Mouse (Mus musculus) limb, embryonic 13.5 days (tissue): ENCODE data around the gene Tmem178b. TPM values are rescaled to one million over a fixed set of nuclear protein-coding genes. Genes with fewer than 3 reads are reported as not detected.

Source experiments
- ATAC-seq: fragments of 200-750 bp; cut with Nextera tagmentation; 2 replicates; pipeline ENCODE4 v1.8.0; 2017; ENCODE audit warnings: low read depth, moderate number of reproducible peaks, moderate TSS enrichment; ENCODE audit not compliant: low FRiP score
- H3K27ac ChIP-seq: fragments of 300-500 bp; sonication (generic); 2 replicates; pipeline ENCODE4 v1.5.1; 2015; ENCODE audit warnings: inconsistent platforms, mild to moderate bottlenecking, moderate library complexity
- H3K27me3 ChIP-seq: fragments of 300-500 bp; sonication (generic); 2 replicates; pipeline ENCODE4 v1.6.1; 2015; ENCODE audit warnings: mild to moderate bottlenecking, inconsistent platforms
- H3K36me3 ChIP-seq: fragments of 300-500 bp; sonication (generic); 2 replicates; pipeline ENCODE4 v1.6.1; 2015; ENCODE audit warnings: inconsistent platforms, mild to moderate bottlenecking, moderate library complexity
- H3K4me1 ChIP-seq: fragments of 300-500 bp; sonication (generic); 2 replicates; pipeline ENCODE4 v1.6.1; 2015; ENCODE audit warnings: inconsistent platforms
- H3K4me2 ChIP-seq: fragments of 300-500 bp; sonication (generic); replicated peaks from 2 replicates; pipeline ENCODE4 v1.6.1; 2015; ENCODE audit warnings: inconsistent platforms, mild to moderate bottlenecking, moderate library complexity
- H3K4me3 ChIP-seq: fragments of 300-500 bp; sonication (generic); 2 replicates; pipeline ENCODE4 v1.5.1; 2015; ENCODE audit warnings: moderate library complexity, mild to moderate bottlenecking, inconsistent platforms
- H3K9ac ChIP-seq: fragments of 300-500 bp; sonication (generic); 2 replicates; pipeline ENCODE4 v1.6.1; 2015; ENCODE audit warnings: mild to moderate bottlenecking, inconsistent platforms
- H3K9me3 ChIP-seq: fragments of 300-500 bp; sonication (generic); 2 replicates; pipeline ENCODE4 v1.6.1; 2016; ENCODE audit warnings: inconsistent platforms
- WGBS: fragments of 180-500 bp; shearing (Covaris S2); methylation state at CpG from one replicate; pipeline ENCODE4 v1.1.7; 2015; 5-methylcytosine and 5-hydroxymethylcytosine counted together
- polyA plus RNA-seq: library from polyadenylated mRNA; unstranded; fragments of >200 nt; fragmentation: Nextera tagmentation; extraction: Ambion mirVana; gene quantifications from 2 replicates; pipeline ENCODE4 v1.2.1, GENCODE M21; 2015

Tmem178b gene
- polyA plus RNA-seq, 1 experiment from 2014 or later = 1.3 TPM

- 49% methylated on average over 3 of the region's 3 CpGs for WGBS
- Histone ChIP-seq H3K9me3 (peaks cover 7% of the 10 kb centered on the region; the same call in 1 of the 2 replicates), H3K4me1 (no peaks in the 10 kb centered on the region; the same call in 1 of the 2 replicates), H3K36me3 (no peaks in the 10 kb centered on the region), H3K4me3 (no peak overlapping the region), H3K9ac (no peak overlapping the region), H3K27me3 (no peaks in the 10 kb centered on the region), H3K27ac (no peak overlapping the region), H3K4me2 (no peak overlapping the region)
- ATAC-seq = no peak
Observed at GRCm38 (mm10) chr6:39890811-39891210, 17.7 kb downstream of the Tmem178b start.

GRCm38 (mm10) chr6:39896500-39896899 is 23.4 kb downstream of the Tmem178b start:
- 88% methylated on average over 3 of the region's 3 CpGs for WGBS
- no peak overlapping the region for H3K9ac ChIP-seq
- H3K9me3 ChIP-seq = no peaks in the 10 kb centered on the region
- no peaks in the 10 kb centered on the region for H3K27me3 ChIP-seq
- H3K4me2 ChIP-seq = no peak overlapping the region
- H3K36me3 ChIP-seq = no peaks in the 10 kb centered on the region
- H3K4me3 ChIP-seq = no peak overlapping the region
- no peak overlapping the region for H3K27ac ChIP-seq
- H3K4me1 ChIP-seq = no peaks in the 10 kb centered on the region
- ATAC-seq = no peak

- no peak for ATAC-seq
- no peaks in the 10 kb centered on the region for H3K9me3 ChIP-seq
- H3K36me3 ChIP-seq = no peaks in the 10 kb centered on the region
- H3K4me1 ChIP-seq = peaks cover 4% of the 10 kb centered on the region; the same call in 1 of the 2 replicates
- H3K4me2 ChIP-seq = no peak overlapping the region
- H3K27ac ChIP-seq = no peak overlapping the region
- no peaks in the 10 kb centered on the region for H3K27me3 ChIP-seq
- no peak overlapping the region for H3K9ac ChIP-seq
- H3K4me3 ChIP-seq = no peak overlapping the region
- 45% methylated on average over 4 of the region's 4 CpGs for WGBS
Observed at GRCm38 (mm10) chr6:39899231-39899630, 26.2 kb downstream of the Tmem178b start.

- Histone ChIP-seq H3K36me3 (no peaks in the 10 kb centered on the region), H3K9ac (no peak overlapping the region)
Observed at GRCm38 (mm10) chr6:39903220-39903773, 30.2 kb downstream of the Tmem178b start.

GRCm38 (mm10) chr6:39903845-39904244 is 30.8 kb downstream of the Tmem178b start:
- H3K36me3 ChIP-seq = no peaks in the 10 kb centered on the region
- H3K4me1 ChIP-seq = peaks cover 4% of the 10 kb centered on the region; the same call in 1 of the 2 replicates
- 47% methylated on average over 11 of the region's 11 CpGs for WGBS
- no peaks in the 10 kb centered on the region for H3K9me3 ChIP-seq
- H3K27me3 ChIP-seq = no peaks in the 10 kb centered on the region
- no peak overlapping the region for H3K27ac ChIP-seq
- ATAC-seq = no peak
- no peak overlapping the region for H3K4me2 ChIP-seq
- H3K4me3 ChIP-seq = no peak overlapping the region
- H3K9ac ChIP-seq = no peak overlapping the region

More at GRCm38 (mm10) chr6:39903220-39903773, 30.2 kb downstream of the Tmem178b start:
- ATAC-seq = no peak
- H3K9me3 ChIP-seq = no peaks in the 10 kb centered on the region
- H3K4me2 ChIP-seq = no peak overlapping the region
- H3K27me3 ChIP-seq = no peaks in the 10 kb centered on the region
- peaks cover 4% of the 10 kb centered on the region; the same call in 1 of the 2 replicates for H3K4me1 ChIP-seq
- H3K27ac ChIP-seq = no peak overlapping the region
- H3K4me3 ChIP-seq = no peak overlapping the region
- WGBS = 38% methylated on average over 6 of the region's 6 CpGs

GRCm38 (mm10) chr6:39914956-39915355 is 41.9 kb downstream of the Tmem178b start:
- WGBS = 45% methylated on average over 8 of the region's 8 CpGs
- ATAC-seq = no peak
- Histone ChIP-seq H3K27ac (no peak overlapping the region), H3K4me2 (no peak overlapping the region), H3K4me3 (no peak overlapping the region), H3K9me3 (no peaks in the 10 kb centered on the region), H3K9ac (no peak overlapping the region), H3K36me3 (no peaks in the 10 kb centered on the region), H3K27me3 (no peaks in the 10 kb centered on the region), H3K4me1 (0 out of 2 replicates have a peak, but pooled peaks cover 6% of the 10 kb centered on the region)

GRCm38 (mm10) chr6:39915636-39916281 is 42.7 kb downstream of the Tmem178b start:
- no peak for ATAC-seq
- 91% methylated on average over 2 of the region's 2 CpGs for WGBS
- H3K27ac ChIP-seq = no peak overlapping the region

GRCm38 (mm10) chr6:39916514-39916913 is 43.4 kb downstream of the Tmem178b start:
- Histone ChIP-seq H3K27ac (no peak overlapping the region), H3K4me3 (no peak overlapping the region), H3K9ac (no peak overlapping the region), H3K4me1 (0 out of 2 replicates have a peak, but pooled peaks cover 6% of the 10 kb centered on the region), H3K27me3 (no peaks in the 10 kb centered on the region), H3K36me3 (no peaks in the 10 kb centered on the region), H3K9me3 (no peaks in the 10 kb centered on the region), H3K4me2 (no peak overlapping the region)
- no peak for ATAC-seq
- WGBS = 89% methylated on average over 4 of the region's 4 CpGs

More at GRCm38 (mm10) chr6:39915636-39916281, 42.7 kb downstream of the Tmem178b start:
- Histone ChIP-seq H3K9me3 (no peaks in the 10 kb centered on the region), H3K9ac (no peak overlapping the region), H3K4me1 (0 out of 2 replicates have a peak, but pooled peaks cover 6% of the 10 kb centered on the region), H3K4me3 (no peak overlapping the region), H3K27me3 (no peaks in the 10 kb centered on the region), H3K4me2 (no peak overlapping the region), H3K36me3 (no peaks in the 10 kb centered on the region)

DNA sequence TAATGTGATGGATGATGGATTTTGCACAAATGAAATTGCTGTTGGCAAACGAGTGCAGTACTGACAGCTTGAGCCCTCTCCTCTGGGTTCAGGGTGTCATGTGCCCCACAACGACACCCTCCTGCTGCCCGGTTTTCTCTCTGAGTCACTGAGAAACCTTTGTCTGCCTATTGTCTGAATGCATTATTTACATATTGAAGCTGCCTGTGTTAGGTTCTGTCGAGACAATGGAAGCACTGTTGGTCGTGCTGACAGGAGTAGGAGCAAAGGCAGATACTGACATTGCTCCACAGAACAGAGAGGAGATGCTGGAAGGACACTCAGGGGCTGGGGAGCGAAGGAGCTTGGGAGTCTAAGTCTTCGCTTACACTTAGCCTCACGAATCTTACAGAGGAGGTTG is 44.2 kb downstream of the Tmem178b start:
- Histone ChIP-seq H3K27me3 (no peaks in the 10 kb centered on the region), H3K9ac (no peak overlapping the region), H3K4me3 (no peak overlapping the region), H3K4me1 (0 out of 2 replicates have a peak, but pooled peaks cover 6% of the 10 kb centered on the region), H3K9me3 (no peaks in the 10 kb centered on the region), H3K27ac (no peak overlapping the region), H3K4me2 (no peak overlapping the region), H3K36me3 (no peaks in the 10 kb centered on the region)
- ATAC-seq = no peak
- 62% methylated on average over 8 of the region's 8 CpGs for WGBS

DNA sequence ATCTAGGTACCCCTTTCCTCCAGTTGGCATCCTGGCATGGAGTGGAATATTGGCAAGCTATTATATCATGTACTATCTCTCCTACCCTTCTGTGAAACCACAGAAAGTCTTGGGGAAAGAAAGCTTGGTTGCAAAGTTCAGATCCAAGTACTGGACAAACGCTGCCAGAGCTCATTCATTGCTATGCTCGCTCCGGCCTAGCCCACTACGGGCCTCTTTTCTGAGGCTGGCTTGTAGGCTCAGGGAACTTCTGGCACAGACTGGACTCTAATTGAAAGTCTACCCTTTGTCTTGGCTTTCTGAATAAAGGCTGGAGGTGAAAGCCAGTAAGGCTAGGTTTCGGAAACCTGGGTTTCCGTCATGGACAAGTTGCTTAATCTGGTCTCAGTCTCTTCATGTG is 44.7 kb downstream of the Tmem178b start:
- WGBS = 95% methylated on average over 6 of the region's 6 CpGs
- ATAC-seq = no peak
- Histone ChIP-seq H3K27me3 (no peaks in the 10 kb centered on the region), H3K4me1 (0 out of 2 replicates have a peak, but pooled peaks cover 6% of the 10 kb centered on the region), H3K36me3 (no peaks in the 10 kb centered on the region), H3K27ac (no peak overlapping the region), H3K4me3 (no peak overlapping the region), H3K9me3 (no peaks in the 10 kb centered on the region), H3K9ac (no peak overlapping the region), H3K4me2 (no peak overlapping the region)

GRCm38 (mm10) chr6:39919011-39919709 is 46.1 kb downstream of the Tmem178b start:
- Histone ChIP-seq H3K9ac (no peak overlapping the region), H3K36me3 (no peaks in the 10 kb centered on the region), H3K4me1 (0 out of 2 replicates have a peak, but pooled peaks cover 6% of the 10 kb centered on the region), H3K27ac (no peak overlapping the region), H3K4me3 (no peak overlapping the region), H3K27me3 (no peaks in the 10 kb centered on the region), H3K9me3 (no peaks in the 10 kb centered on the region), H3K4me2 (no peak overlapping the region)
- 67% methylated on average over 6 of the region's 6 CpGs for WGBS
- ATAC-seq = no peak

DNA sequence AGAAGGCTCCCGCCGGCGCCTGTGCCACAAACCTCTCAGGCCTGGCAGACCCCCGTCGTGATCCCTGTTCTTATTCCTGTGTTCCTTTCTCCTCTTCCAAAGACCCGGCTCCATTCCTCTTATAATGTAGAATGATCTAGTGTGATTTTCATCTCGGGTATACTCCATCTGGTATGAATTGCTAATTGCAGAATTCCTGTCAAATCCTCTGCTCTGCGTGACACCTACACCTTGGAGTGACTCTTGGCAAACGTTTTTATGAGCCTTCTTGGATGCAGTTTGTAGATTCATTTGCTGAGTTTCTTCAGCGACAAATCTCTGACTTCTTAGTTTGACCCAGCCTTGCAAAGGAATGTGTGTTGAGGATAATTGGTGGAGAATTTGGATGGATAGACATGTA is 53.4 kb downstream of the Tmem178b start:
- Histone ChIP-seq H3K4me1 (no peaks in the 10 kb centered on the region), H3K27me3 (no peaks in the 10 kb centered on the region), H3K4me2 (no peak overlapping the region), H3K9me3 (0 out of 2 replicates have a peak, but pooled peaks cover 4% of the 10 kb centered on the region), H3K27ac (no peak overlapping the region), H3K4me3 (no peak overlapping the region), H3K36me3 (no peaks in the 10 kb centered on the region), H3K9ac (no peak overlapping the region)
- ATAC-seq = no peak
- 83% methylated on average over 10 of the region's 10 CpGs for WGBS
